Mouse (Mus musculus): ENCODE measurements around the gene Mtfp1.

DNA sequence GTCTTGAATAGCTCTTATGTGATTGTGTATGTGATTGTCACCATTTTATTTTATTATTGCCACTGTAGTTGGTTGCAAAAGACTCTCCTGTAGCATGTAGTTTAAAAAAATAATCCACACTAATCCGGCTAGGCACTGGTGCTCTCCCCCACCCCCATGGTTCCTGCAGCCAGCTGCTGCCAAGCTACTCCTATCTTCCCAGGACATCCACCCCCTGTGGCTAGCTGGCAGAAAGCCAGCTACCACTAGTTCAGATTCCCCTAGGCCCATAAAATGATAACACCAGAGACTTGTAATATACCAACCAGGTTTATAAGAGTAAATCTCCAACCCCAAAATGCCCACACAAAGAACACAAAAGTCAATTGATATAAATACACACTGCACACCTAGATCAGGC, 9.0 kb downstream of the Mtfp1 start:
- TF ChIP-seq POLR2A (IDR thresholded peaks at IDR 0.05; ENCODE audit: low read depth, low read length), result no peak
- no peak for TF ChIP-seq CTCF (IDR thresholded peaks at IDR 0.05; ENCODE audit: borderline replicate concordance, insufficient read depth, low read length)
